Mouse (Mus musculus): Measurements from ENCODE around the gene Sdhc. TPM values are rescaled to one million over a fixed set of nuclear protein-coding genes. Genes with fewer than 3 reads are reported as not detected.

Gene Sdhc
- total RNA-seq, 1 experiment from 2014 or later, result 52.4 TPM

DNA sequence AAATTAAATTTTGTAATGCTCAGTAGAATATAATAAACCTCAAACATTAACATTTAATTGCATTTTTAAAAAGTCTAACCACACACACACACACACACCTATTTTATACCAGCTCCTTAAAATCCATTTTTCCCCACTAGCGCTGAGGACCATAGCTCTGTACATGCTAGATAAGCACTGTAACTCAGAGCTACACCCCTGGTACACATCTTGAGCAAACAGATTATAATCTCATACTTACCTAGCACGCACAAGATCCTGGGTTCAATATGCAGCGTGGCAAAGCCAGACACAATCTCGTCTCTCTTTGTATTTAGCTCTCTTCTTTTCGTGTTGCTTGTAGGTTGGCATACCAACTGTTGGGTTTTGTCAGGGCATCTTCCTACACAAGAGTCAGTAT, 26.0 kb downstream of the Sdhc start:
- ATAC-seq (replicated peaks in 1 of 2; ENCODE audit: insufficient read depth in 1 of 2, low FRiP score in 2 of 2, low TSS enrichment in 1 of 2, low read depth in 1 of 2, poor library complexity in 2 of 2, severe bottlenecking in 2 of 2), result no peak

DNA sequence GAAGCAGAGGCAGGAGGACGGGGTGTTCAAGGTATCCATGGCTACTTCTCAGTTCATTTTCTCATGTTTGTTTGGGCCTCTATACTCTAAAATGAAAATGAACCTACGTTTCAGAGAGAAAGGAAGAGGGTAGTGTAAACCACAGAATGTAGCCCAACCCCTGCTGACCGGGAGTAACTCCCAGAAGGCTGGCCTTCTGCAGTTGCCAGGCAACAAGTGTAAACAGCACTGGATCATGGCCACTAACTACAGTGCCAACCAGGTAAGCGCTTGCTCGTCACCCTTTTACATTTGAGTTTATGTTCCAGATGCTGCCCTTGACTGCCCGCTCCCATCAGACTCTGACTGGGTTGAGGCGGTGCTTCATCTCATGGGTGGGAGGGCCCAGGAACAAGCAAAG, 27.5 kb downstream of the Sdhc start:
- ATAC-seq (replicated peaks in 1 of 2; ENCODE audit: insufficient read depth in 1 of 2, low FRiP score in 2 of 2, low TSS enrichment in 1 of 2, low read depth in 1 of 2, poor library complexity in 2 of 2, severe bottlenecking in 2 of 2), result peak; percentile 94 to 96

DNA sequence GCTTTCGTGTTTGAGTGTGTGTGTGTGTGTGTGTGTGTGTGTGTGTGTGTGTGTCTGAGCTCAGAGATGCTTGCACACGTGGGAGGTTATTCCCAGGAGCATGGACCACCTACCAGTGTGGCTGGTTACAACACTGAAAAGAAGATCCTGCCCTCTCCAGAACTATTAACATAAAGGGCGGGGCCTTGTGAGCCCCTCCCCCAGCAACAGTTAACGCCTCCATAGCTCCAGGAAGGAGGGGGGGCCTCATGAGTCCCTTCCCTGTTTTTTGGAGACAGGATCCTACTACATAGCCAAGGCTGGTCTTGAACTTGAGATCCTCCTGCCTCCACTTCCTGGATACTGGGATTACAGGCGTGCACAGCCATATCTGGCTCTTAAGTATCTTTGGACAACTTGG, 28.6 kb downstream of the Sdhc start:
- no peak for ATAC-seq (replicated peaks in 1 of 2; ENCODE audit: insufficient read depth in 1 of 2, low FRiP score in 2 of 2, low TSS enrichment in 1 of 2, low read depth in 1 of 2, poor library complexity in 2 of 2, severe bottlenecking in 2 of 2)

DNA sequence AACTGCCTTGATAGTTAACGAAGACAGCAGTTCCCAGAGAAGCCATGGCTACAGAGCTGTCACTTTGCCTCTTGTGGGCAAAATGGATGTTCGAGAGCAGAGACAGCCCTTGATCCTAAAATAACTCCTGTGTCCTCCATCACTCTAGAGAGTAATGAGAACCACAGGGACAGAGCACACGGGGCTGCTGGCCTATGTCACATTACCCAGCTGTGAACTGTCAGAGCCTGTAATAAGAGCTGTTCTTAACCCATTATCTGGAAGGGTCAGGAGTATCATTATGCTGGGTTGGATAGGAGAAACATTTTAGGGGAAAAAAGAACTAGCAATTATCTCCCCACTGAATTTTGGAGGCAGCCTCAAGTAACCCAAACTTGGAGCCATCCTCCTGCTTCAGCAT, 29.5 kb downstream of the Sdhc start:
- ATAC-seq (replicated peaks in 1 of 2; ENCODE audit: insufficient read depth in 1 of 2, low FRiP score in 2 of 2, low TSS enrichment in 1 of 2, low read depth in 1 of 2, poor library complexity in 2 of 2, severe bottlenecking in 2 of 2), result no peak

DNA sequence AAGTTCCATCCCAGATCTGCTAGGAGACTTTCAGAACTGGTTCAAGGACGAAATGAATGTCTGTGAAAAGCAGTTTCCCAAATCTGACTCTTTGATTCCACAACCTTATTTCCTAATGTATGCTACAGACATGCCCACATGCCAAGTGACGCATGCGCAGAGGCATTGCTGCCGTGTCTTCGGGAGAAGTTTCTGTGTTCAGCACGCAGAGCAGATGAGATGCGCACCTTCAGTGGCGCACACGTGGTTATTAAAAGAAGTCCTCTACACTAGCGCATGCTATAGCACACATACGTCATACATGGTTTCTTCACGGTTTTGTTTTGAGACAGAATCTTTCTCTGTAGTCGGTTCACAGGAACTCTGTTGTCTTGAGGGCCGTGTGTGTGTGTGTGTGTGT, 31.0 kb downstream of the Sdhc start:
- ATAC-seq (replicated peaks in 1 of 2; ENCODE audit: insufficient read depth in 1 of 2, low FRiP score in 2 of 2, low TSS enrichment in 1 of 2, low read depth in 1 of 2, poor library complexity in 2 of 2, severe bottlenecking in 2 of 2), result no peak

DNA sequence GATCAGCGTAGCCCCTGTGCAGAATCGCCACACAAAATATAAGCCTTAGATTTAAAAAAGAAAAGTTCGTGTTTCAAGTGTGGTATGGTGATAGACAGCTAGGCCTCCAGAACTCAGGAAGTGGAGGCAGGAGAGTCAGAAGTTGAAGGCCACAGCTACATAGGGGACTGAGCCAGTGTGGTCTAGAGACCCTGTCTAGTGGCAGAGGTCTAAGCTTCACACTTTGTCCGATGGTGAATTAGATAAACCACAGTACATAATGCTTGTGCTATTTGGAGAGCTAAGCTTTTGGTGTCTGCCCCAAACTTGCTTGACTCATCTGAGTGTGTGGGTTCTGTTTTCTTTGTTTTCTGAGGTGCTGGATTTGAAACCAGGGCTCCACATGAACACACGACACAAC, 31.4 kb downstream of the Sdhc start:
- ATAC-seq (replicated peaks in 1 of 2; ENCODE audit: insufficient read depth in 1 of 2, low FRiP score in 2 of 2, low TSS enrichment in 1 of 2, low read depth in 1 of 2, poor library complexity in 2 of 2, severe bottlenecking in 2 of 2), result no peak

DNA sequence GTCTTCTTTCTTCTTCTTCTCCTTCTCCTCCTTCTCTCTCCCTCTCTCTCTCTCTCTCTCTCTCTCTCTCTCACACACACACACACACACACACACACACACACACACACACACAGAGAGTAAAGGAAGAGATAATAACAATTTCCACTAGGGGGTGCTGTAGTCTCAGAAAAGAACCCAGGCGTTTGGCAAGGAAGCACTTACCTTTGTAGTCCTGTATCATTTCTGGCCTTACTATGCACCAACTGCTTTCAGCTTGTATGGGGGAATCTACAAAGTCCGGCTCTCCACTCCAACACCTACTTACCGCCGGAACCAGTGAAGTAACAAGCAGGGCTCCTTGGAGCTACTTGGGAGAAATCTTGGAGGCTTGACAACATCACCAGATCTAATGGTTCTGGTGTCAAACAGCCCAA, 32.1 kb downstream of the Sdhc start:
- peak; percentile 31 to 48; a peak in 1 of 4 replicates for ATAC-seq (replicated peaks in 1 of 2; ENCODE audit: insufficient read depth in 1 of 2, low FRiP score in 2 of 2, low TSS enrichment in 1 of 2, low read depth in 1 of 2, poor library complexity in 2 of 2, severe bottlenecking in 2 of 2)

DNA sequence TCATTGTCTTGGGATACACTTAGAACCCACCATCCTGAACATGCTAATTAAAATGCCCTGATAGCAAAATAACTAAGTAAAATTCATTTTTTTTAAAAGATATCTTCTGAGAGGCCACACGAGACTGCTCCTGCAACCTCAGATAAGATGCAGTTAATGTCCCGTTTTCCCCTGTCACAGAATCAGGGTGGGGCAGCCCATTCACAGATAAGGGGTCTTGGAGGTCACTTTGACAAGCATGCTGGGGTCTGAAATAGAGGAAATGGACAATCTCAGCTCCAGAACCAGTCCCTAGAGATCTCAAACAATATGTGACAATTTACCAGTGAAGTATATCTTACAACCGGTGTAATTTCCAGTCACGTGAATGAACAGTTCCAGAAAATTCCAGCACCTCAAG, 34.1 kb downstream of the Sdhc start:
- no peak for ATAC-seq (replicated peaks in 1 of 2; ENCODE audit: insufficient read depth in 1 of 2, low FRiP score in 2 of 2, low TSS enrichment in 1 of 2, low read depth in 1 of 2, poor library complexity in 2 of 2, severe bottlenecking in 2 of 2)

DNA sequence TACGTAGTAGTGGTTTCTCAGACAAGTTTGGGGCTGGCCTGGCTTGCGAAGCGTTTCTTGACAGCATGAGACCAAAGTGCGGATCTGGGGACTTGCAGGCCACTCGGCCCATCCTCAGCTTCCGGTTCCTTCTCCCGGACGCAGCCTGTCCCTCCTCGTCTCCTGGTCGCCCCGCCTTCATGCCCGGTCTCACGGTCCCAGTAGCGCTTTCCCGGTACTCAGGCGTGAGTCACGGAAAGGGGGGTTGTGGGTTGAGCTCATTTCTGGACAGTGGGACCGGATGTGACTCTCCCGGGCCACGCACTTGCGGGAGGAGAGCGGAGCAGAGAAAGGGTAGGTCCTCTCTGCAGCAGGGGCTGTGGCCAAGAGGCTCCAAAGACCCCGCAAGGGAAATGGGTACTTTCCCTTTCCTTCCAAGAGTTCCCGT, 36.5 kb downstream of the Sdhc start, which contains the start of gene Cfap126:
Gene Cfap126, plus strand, starts transcription at position 46 of the 427 bp plus-strand sequence.
- ATAC-seq (replicated peaks in 1 of 2; ENCODE audit: insufficient read depth in 1 of 2, low FRiP score in 2 of 2, low TSS enrichment in 1 of 2, low read depth in 1 of 2, poor library complexity in 2 of 2, severe bottlenecking in 2 of 2), result peak; percentile 50 to 57

DNA sequence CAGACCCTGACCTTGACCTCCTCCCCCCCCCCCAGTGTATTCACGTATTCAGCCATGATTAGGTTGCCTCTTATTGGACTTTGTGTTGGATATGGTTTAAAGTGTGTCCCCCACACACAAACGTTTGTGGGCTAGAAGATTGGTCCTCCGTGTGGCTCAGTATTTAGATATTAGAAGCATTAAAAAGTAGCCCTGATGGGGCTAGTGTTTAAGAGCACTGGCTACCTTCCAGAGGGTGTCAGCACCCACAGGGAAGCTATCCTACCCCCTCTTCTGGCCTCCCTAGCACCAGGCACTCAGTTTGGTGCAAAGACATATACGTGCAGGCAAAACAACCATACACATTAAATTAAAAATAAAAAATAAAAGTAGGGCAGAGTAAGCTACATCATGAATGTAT, 37.4 kb downstream of the Sdhc start:
- no peak for ATAC-seq (replicated peaks in 1 of 2; ENCODE audit: insufficient read depth in 1 of 2, low FRiP score in 2 of 2, low TSS enrichment in 1 of 2, low read depth in 1 of 2, poor library complexity in 2 of 2, severe bottlenecking in 2 of 2)

DNA sequence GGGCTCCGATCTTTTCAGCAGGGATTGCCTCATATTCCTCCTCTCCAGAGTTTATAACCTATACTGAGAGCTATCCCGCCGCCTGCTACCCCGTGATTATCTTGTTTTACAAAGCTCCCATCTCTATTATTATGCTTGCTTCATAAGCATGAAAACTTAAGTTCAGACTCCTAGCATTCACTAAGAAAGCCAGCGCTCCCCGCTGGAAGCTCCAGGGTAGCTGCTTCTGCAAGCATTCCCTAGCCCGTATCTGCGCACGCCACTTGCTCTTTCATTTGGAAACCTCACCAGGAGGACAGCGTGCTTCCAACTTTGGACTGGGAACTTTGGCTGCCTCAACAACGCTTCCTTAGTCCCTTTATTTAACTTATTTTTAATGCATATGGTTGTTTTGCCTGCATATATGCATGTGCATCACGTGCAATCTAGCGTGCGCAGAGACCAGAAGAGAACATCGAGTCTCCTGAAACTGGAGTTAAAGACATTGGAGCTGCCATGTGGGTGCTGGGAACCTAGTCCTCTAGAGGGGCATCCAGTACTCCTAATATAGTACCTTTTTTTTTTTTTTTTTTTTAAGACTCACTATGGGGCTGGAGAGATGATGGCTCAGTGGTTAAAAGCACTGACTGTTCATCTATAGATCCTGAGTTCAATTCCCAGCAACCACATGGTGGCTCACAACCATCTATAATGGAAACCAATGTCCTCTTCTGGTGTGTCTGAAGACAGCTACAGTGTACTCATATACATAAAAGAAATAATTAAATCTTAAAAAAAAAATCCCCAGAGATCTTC, 38.4 kb downstream of the Sdhc start:
- peak; percentile 17 to 18; a peak in 2 of 4 replicates for ATAC-seq (replicated peaks in 1 of 2; ENCODE audit: insufficient read depth in 1 of 2, low FRiP score in 2 of 2, low TSS enrichment in 1 of 2, low read depth in 1 of 2, poor library complexity in 2 of 2, severe bottlenecking in 2 of 2)

DNA sequence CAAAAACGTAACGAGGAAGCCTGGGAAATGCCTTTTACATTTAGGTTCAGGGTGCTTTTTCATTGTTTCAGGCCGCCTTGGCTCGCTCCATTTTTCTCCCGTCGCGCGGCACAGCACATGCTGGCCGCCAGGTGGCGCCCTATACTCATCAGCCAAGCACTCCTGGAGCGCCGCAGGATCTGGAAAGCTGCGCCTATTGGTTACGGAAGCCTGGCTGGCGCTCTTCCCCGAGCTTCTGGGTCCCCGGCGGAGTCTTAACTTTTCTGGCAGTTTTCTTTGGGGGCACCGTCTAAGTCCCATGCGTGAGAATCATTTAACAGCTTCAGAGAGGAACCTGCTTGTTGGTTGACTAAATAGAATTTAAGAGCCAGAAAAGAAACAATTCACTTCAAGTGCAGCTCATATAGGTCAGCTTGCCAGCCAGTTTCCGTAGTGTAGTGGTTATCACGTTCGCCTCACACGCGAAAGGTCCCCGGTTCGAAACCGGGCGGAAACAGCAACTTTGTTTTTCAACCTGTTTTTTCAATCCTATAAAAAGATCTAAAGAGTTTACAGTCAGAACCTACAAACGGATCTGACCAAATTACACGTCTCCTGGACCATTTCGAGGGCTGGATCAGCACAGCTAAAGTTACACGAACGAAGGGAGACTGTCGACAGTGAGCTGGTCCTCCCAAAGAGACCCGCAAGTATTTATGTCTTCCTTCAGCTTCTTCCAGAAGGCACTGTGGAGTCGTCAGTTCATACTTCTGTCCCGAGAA, 39.2 kb downstream of the Sdhc start:
- ATAC-seq (replicated peaks in 1 of 2; ENCODE audit: insufficient read depth in 1 of 2, low FRiP score in 2 of 2, low TSS enrichment in 1 of 2, low read depth in 1 of 2, poor library complexity in 2 of 2, severe bottlenecking in 2 of 2), result peak; percentile 77 to 81

DNA sequence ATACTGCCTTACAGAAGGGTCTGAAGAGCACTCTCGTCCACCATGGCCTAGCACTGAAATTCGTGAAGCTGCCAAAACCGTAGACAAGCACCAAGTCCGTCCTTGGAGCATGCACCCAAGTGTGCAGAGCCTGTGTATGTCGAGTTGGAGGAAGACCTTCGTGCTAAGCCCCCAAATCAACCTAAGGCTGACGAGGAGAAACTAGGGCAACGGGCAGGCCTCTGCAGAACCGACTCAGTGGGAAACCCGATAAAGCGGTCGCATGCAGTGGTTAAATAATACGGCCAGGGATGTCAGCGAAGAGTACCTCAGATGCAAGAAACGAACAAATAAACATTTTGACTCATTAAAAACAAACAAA, 39.8 kb downstream of the Sdhc start:
- no peak; a peak in 1 of 4 replicates for ATAC-seq (replicated peaks in 1 of 2; ENCODE audit: insufficient read depth in 1 of 2, low FRiP score in 2 of 2, low TSS enrichment in 1 of 2, low read depth in 1 of 2, poor library complexity in 2 of 2, severe bottlenecking in 2 of 2)

DNA sequence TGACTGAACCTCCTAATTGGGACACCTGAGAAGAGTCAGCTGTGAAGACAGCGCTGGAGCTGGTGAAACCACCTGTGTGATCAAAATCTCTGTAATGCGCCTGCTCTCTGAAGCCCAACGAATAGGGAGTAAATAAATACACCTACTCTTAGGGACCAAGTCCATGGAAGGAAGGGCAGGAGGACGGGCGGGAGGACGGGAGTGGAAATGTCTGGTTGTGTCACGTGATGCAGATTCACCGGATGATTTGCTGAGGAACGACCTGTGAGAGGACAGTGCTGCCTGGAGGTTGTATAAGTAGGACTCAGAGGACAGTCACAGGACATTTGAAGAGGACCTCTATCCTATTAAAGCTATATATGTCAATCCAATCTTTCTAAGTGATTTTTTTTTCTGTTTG, 40.8 kb downstream of the Sdhc start:
- ATAC-seq (replicated peaks in 1 of 2; ENCODE audit: insufficient read depth in 1 of 2, low FRiP score in 2 of 2, low TSS enrichment in 1 of 2, low read depth in 1 of 2, poor library complexity in 2 of 2, severe bottlenecking in 2 of 2), result no peak

DNA sequence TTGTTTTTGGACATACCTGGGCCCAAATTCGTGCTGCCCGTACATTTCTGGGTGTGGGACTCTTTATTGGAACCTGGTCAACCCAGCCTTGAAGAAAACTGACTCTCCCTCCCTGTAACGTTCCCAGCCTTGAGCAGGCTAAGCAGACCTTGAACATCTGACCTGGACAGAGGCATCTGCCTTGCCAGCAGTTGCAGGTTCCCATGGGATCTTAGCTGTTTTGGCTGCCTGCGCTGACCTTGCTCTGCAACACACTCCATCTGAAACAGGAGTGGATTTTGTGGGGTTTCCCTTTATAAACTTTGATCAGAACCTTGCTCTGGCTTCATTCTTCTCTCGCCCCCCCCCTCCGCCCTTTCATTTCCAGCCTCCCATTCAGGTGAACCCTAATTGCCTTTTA, 45.2 kb downstream of the Sdhc start:
- no peak for ATAC-seq (replicated peaks in 1 of 2; ENCODE audit: insufficient read depth in 1 of 2, low FRiP score in 2 of 2, low TSS enrichment in 1 of 2, low read depth in 1 of 2, poor library complexity in 2 of 2, severe bottlenecking in 2 of 2)

DNA sequence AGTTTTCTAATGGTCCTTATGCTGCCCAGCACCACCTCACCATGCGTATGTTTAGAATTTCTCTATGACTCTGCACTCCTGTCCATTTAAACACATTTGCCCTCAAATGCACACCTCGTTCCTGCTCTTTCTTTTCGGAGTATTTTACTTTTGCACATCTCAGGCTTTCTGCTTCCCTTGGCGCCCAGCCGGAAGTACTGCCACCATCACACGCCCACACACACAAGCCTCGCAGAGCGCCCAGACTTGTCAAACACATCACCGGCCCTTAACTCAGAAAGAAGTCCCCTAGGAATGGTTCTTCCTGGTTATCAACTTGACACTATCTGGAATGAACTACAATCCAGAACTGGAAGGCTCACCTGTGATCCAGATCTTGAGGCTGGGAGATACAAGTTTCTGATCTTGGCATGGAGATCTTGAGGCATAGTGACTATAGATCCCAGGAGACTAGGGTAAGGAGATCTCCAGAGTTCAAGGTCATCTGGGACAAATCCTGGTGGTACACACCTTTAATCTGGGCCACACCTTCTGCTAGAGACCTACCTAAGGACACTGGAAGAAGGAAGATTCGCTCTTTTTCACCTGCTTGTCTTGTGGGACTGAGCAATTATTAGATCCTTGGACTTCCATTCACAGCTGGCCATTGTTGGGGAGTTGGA, 47.1 kb downstream of the Sdhc start:
- ATAC-seq (replicated peaks in 1 of 2; ENCODE audit: insufficient read depth in 1 of 2, low FRiP score in 2 of 2, low TSS enrichment in 1 of 2, low read depth in 1 of 2, poor library complexity in 2 of 2, severe bottlenecking in 2 of 2), result peak; percentile 32 to 50; a peak in 2 of 4 replicates

DNA sequence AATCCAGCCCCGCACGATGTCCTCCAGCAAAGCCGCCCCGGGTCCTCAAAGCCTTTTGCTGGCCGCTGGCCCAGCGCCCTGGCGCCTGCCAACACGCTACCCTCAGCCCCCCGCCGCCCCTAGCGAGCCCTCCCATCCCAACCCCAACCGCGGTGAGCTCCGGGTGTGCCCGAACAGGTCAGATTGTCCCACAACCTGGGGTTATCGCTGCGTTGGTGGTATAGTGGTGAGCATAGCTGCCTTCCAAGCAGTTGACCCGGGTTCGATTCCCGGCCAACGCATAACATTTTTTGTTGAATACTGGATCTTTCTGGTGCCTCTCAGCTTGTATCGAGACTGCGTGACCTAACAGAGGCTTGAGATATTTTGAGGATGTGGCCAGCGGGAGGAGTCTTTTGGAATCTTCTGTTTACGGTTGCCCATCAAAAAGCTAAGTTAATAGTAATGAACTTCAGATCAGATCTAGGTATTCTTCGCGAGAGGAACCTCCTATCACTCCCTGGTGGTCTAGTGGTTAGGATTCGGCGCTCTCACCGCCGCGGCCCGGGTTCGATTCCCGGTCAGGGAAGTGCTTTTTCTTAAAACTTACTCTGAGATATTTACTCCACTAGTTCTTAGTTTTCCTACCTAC, 47.7 kb downstream of the Sdhc start:
- ATAC-seq (replicated peaks in 1 of 2; ENCODE audit: insufficient read depth in 1 of 2, low FRiP score in 2 of 2, low TSS enrichment in 1 of 2, low read depth in 1 of 2, poor library complexity in 2 of 2, severe bottlenecking in 2 of 2), result peak; percentile 46 to 73
